Mouse (Mus musculus) neural tube, embryonic 15.5 days (tissue): ENCODE results near the gene Calca. TPM values are rescaled to one million over a fixed set of nuclear protein-coding genes. Genes with fewer than 3 reads are reported as not detected.

Experiments used
- polyA plus RNA-seq: library from polyadenylated mRNA; unstranded; fragments of >200 nt; fragmentation: Nextera tagmentation; extraction: Ambion mirVana; gene quantifications from 2 replicates; pipeline ENCODE4 v1.2.1, GENCODE M21; 2015

Calca gene
- polyA plus RNA-seq, 1 experiment from 2014 or later = 53.1 TPM

Other genes starting within 250 kb of the Calca start
- gene Pde3b, start 221.1 kb downstream of the Calca start, polyA plus RNA-seq = 4.9 TPM in 2 replicates
- 1.0 and 1.9 TPM in 2 replicates for gene Cyp2r1, start 73.4 kb downstream of the Calca start, polyA plus RNA-seq
- gene Calcb, start 82.3 kb upstream of the Calca start, polyA plus RNA-seq = 19.9 and 28.0 TPM in 2 replicates
- 4.7 and 5.1 TPM in 2 replicates for gene Insc, start 107.3 kb upstream of the Calca start, polyA plus RNA-seq